Mouse (Mus musculus) forebrain, postnatal 0 days (tissue): Measurements from ENCODE around the gene 1700029I15Rik. TPM values are rescaled to one million over a fixed set of nuclear protein-coding genes. Genes with fewer than 3 reads are reported as not detected.
A peak's percentile ranks its signal among the peaks of the same experiment; 100 is the strongest.

Experiments
- ATAC-seq: fragments of 200-750 bp; cut with Nextera tagmentation; 2 replicates; pipeline ENCODE4 v1.8.0; 2017; ENCODE audit warnings: mild to moderate bottlenecking, moderate library complexity
- DNase-seq: peaks from one replicate; pipeline ENCODE4 v3.0.0-alpha.2; 2015
- H3K27ac ChIP-seq: fragments of 300-500 bp; sonication (generic); 2 replicates; pipeline ENCODE4 v1.5.1; 2014; ENCODE audit warnings: low read depth, mild to moderate bottlenecking, antibody characterized with exemption, low read length, moderate library complexity, mixed read lengths
- H3K27me3 ChIP-seq: fragments of 300-500 bp; sonication (generic); 2 replicates; pipeline ENCODE4 v1.6.1; 2014; ENCODE audit warnings: mild to moderate bottlenecking, low read length, mixed read lengths; ENCODE audit not compliant: insufficient read depth
- H3K36me3 ChIP-seq: fragments of 300-500 bp; sonication (generic); 2 replicates; pipeline ENCODE4 v1.6.1; 2014; ENCODE audit warnings: mild to moderate bottlenecking, moderate library complexity; ENCODE audit not compliant: insufficient read depth
- H3K4me1 ChIP-seq: fragments of 300-500 bp; sonication (generic); 2 replicates; pipeline ENCODE4 v1.6.1; 2014; ENCODE audit warnings: antibody characterized with exemption; ENCODE audit not compliant: insufficient read depth
- H3K4me2 ChIP-seq: fragments of 300-500 bp; sonication (generic); 2 replicates; pipeline ENCODE4 v1.6.1; 2014; ENCODE audit warnings: low read depth, mild to moderate bottlenecking, moderate library complexity
- H3K4me3 ChIP-seq: fragments of 300-500 bp; sonication (generic); 2 replicates; pipeline ENCODE4 v1.5.1; 2014; ENCODE audit warnings: low read depth, low read length, mixed read lengths
- H3K9ac ChIP-seq: fragments of 300-500 bp; sonication (generic); 2 replicates; pipeline ENCODE4 v1.6.1; 2014; ENCODE audit warnings: mild to moderate bottlenecking
- H3K9me3 ChIP-seq: fragments of 300-500 bp; sonication (generic); 2 replicates; pipeline ENCODE4 v1.6.1; 2016; ENCODE audit warnings: low read length
- CTCF ChIP-seq: sonication (generic); IDR thresholded peaks from 2 replicates; pipeline ENCODE4 v1.5.1; 2016; ENCODE audit warnings: antibody characterized with exemption, control low read depth, low read depth
- WGBS: fragments of 180-500 bp; shearing (Covaris S2); extraction: QIAGEN DNeasy Blood & Tissue Kit; methylation state at CpG from one replicate; pipeline ENCODE4 v1.1.7; 2014; 5-methylcytosine and 5-hydroxymethylcytosine counted together
- polyA plus RNA-seq: library from polyadenylated mRNA; unstranded; fragments of >200 nt; fragmentation: Nextera tagmentation; extraction: Ambion mirVana; gene quantifications from 2 replicates; pipeline ENCODE4 v1.2.1, GENCODE M21; 2015
- total RNA-seq: library from RNA; depleted of rRNA; stranded (reverse); fragments of >200 nt; gene quantifications from 2 replicates; pipeline ENCODE4 v1.2.3, GENCODE M21; 2014

The 1700029I15Rik gene
- total and polyA plus RNA-seq, 2 experiments from 2014 or later, result 2.3 to 3.1 TPM

- peaks cover 4% of the 10 kb centered on the region; the same call in 1 of the 2 replicates for H3K27me3 ChIP-seq
- H3K27ac ChIP-seq, result peak within 1 kb of the TSS; percentile 80
- peak within 1 kb of the TSS; percentile 93 for H3K4me2 ChIP-seq
- no peak for TF ChIP-seq CTCF
- peak within 1 kb of the TSS; percentile 70 for H3K4me3 ChIP-seq
- peaks cover 18% of the 10 kb centered on the region for H3K36me3 ChIP-seq
- H3K4me1 ChIP-seq, result peaks cover 23% of the 10 kb centered on the region
- H3K9me3 ChIP-seq, result no peaks in the 10 kb centered on the region
- ATAC-seq (peak; percentile 54), DNase-seq (peak; percentile 70)
- H3K9ac ChIP-seq, result peak within 1 kb of the TSS; percentile 75
- 4% methylated on average over 16 of the region's 16 CpGs for WGBS
Measured at GRCm38 (mm10) chr2:92374514-92374913, 7.8 kb upstream of the 1700029I15Rik start, which contains the start of the genes Pex16 and Large2. Gene Pex16, plus strand, starts transcription at chr2:92374676. Gene Large2, minus strand, starts transcription at chr2:92374869.

GRCm38 (mm10) chr2:92375099-92375623, 7.2 kb upstream of the 1700029I15Rik start:
- peak; percentile 97 for ATAC-seq
- H3K4me1 ChIP-seq, result peaks cover 23% of the 10 kb centered on the region
- 2% methylated on average over 28 of the region's 29 CpGs for WGBS

GRCm38 (mm10) chr2:92375788-92376187, 6.5 kb upstream of the 1700029I15Rik start:
- peak overlapping the region; percentile 93 for H3K4me2 ChIP-seq
- H3K36me3 ChIP-seq, result peaks cover 31% of the 10 kb centered on the region
- no peaks in the 10 kb centered on the region; the same call in 1 of the 2 replicates for H3K27me3 ChIP-seq
- no peak for TF ChIP-seq CTCF
- ATAC-seq (no peak), DNase-seq (no peak)
- H3K4me3 ChIP-seq, result peak overlapping the region; percentile 70
- H3K9me3 ChIP-seq, result no peaks in the 10 kb centered on the region
- H3K27ac ChIP-seq, result peak overlapping the region; percentile 80
- H3K4me1 ChIP-seq, result peaks cover 23% of the 10 kb centered on the region
- peak overlapping the region; percentile 75 for H3K9ac ChIP-seq
- WGBS, result 12% methylated on average over 10 of the region's 10 CpGs

More at GRCm38 (mm10) chr2:92375099-92375623, 7.2 kb upstream of the 1700029I15Rik start:
- Histone ChIP-seq H3K36me3 (peaks cover 25% of the 10 kb centered on the region), H3K27ac (peak overlapping the region; percentile 80), H3K4me3 (peak overlapping the region; percentile 70), H3K27me3 (no peaks in the 10 kb centered on the region; the same call in 1 of the 2 replicates), H3K9ac (peak overlapping the region; percentile 75), H3K4me2 (peak overlapping the region; percentile 93), H3K9me3 (no peaks in the 10 kb centered on the region)
- DNase-seq, result peak; percentile 98
- TF ChIP-seq CTCF, result peak; percentile 36; the same call in 1 of the 2 replicates

- no peak for TF ChIP-seq CTCF
- H3K4me1 ChIP-seq, result peaks cover 23% of the 10 kb centered on the region
- H3K36me3 ChIP-seq, result peaks cover 36% of the 10 kb centered on the region
- WGBS, result 86% methylated on average over 6 of the region's 6 CpGs
- H3K9ac ChIP-seq, result peak overlapping the region; percentile 75; the same call in 1 of the 2 replicates
- no peaks in the 10 kb centered on the region for H3K9me3 ChIP-seq
- H3K27me3 ChIP-seq, result no peaks in the 10 kb centered on the region; the same call in 1 of the 2 replicates
- DNase-seq, result no peak
- H3K4me3 ChIP-seq, result peak overlapping the region; percentile 70; the same call in 1 of the 2 replicates
- no peak for ATAC-seq
- no peak overlapping the region for H3K27ac ChIP-seq
- peak overlapping the region; percentile 93; the same call in 1 of the 2 replicates for H3K4me2 ChIP-seq
Measured at GRCm38 (mm10) chr2:92376300-92376699, 6.0 kb upstream of the 1700029I15Rik start.

GRCm38 (mm10) chr2:92377320-92377719, 5.0 kb upstream of the 1700029I15Rik start:
- Histone ChIP-seq H3K4me3 (no peak overlapping the region), H3K27me3 (no peaks in the 10 kb centered on the region), H3K4me2 (no peak overlapping the region), H3K9ac (no peak overlapping the region), H3K4me1 (peaks cover 14% of the 10 kb centered on the region), H3K27ac (no peak overlapping the region), H3K36me3 (peaks cover 46% of the 10 kb centered on the region), H3K9me3 (no peaks in the 10 kb centered on the region)
- TF ChIP-seq CTCF, result no peak
- ATAC-seq (no peak), DNase-seq (no peak)
- WGBS, result 90% methylated on average over 7 of the region's 7 CpGs

GRCm38 (mm10) chr2:92379783-92380494, 2.4 kb upstream of the 1700029I15Rik start:
- ATAC-seq (no peak), DNase-seq (no peak)
- no peak overlapping the region for H3K4me2 ChIP-seq
- H3K4me1 ChIP-seq, result peaks cover 6% of the 10 kb centered on the region
- H3K9me3 ChIP-seq, result no peaks in the 10 kb centered on the region
- no peak for TF ChIP-seq CTCF
- H3K36me3 ChIP-seq, result peaks cover 70% of the 10 kb centered on the region
- H3K27me3 ChIP-seq, result no peaks in the 10 kb centered on the region
- no peak overlapping the region for H3K9ac ChIP-seq
- no peak overlapping the region for H3K27ac ChIP-seq
- 82% methylated on average over 17 of the region's 17 CpGs for WGBS
- no peak overlapping the region for H3K4me3 ChIP-seq
